Mouse (Mus musculus): ENCODE data around the gene Mpzl1.

DNA sequence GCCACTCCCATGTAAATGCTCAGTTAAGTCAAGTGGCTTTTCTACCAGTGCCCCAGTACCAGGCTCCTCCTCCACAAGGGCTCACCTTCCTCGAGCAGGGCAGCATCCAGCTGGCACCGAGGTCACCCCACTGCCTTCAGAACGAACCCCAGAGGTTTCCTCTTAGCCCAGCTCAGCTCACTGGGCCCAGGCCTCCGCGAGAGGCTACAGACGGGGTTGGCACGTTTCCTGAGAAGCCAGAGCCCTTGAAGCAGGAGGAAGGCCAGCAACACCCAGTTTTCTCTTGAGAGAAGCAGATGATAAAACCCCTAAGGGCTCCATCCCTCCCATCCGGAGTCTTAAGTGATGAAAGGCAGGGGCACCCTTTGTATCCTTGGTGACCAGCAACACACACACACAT lies 43.6 kb downstream of the Mpzl1 start:
- no peak for TF ChIP-seq HCFC1 (IDR thresholded peaks at IDR 0.05; ENCODE audit: borderline replicate concordance, insufficient read depth, low read length)
- no peak for TF ChIP-seq ZNF384 (IDR thresholded peaks at IDR 0.05; ENCODE audit: low read depth, low read length)
- TF ChIP-seq MAFK (IDR thresholded peaks at IDR 0.05; ENCODE audit: insufficient read depth, low read depth, low read length): no peak

Measured in ES-E14 (cell line).